Mouse (Mus musculus): ENCODE measurements around the gene Mpc1. TPM values are rescaled to one million over a fixed set of nuclear protein-coding genes. Genes with fewer than 3 reads are reported as not detected.

Gene Mpc1
- total and polyA plus RNA-seq, 2 experiments from 2014 or later, result 306 to 559 TPM

DNA sequence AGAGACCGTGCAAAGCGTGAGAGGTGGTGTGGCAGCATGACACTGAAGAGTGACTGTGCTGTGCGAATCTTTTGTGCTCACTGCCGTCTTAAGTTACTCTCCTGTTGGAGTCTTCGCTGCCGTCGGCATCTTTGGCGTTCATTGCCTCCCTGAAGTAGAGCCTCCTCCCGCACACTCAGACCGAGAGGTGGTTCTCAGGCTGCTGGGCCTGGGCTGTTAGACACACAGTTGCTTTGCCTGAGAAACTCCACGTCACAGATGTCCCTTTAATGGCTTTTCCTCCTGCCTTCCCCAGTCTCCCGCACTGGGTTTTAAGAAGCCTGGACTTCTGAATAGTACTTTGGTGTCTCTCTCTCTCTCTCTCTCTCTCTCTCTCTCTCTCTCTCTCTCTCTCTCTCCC lies 41.1 kb upstream of the Mpc1 start:
- H3K27ac ChIP-seq (ENCODE audit: low read depth, low read length), result no peak overlapping the region
- no peak for ATAC-seq
- H3K9ac ChIP-seq, result no peak overlapping the region
- no peak overlapping the region for H3K4me2 ChIP-seq (ENCODE audit: low read depth)
- WGBS, result 67% methylated on average over 12 of the region's 12 CpGs
- H3K4me3 ChIP-seq (ENCODE audit: low read depth, low read length), result no peak overlapping the region
- no peaks in the 10 kb centered on the region for H3K36me3 ChIP-seq (ENCODE audit: insufficient read depth)
- TF ChIP-seq CTCF (IDR thresholded peaks at IDR 0.05; ENCODE audit: low read depth), result no peak
- no peak for DNase-seq
- H3K27me3 ChIP-seq (ENCODE audit: insufficient read depth, low read length), result no peaks in the 10 kb centered on the region
- H3K9me3 ChIP-seq (ENCODE audit: low read length), result no peaks in the 10 kb centered on the region
- no peaks in the 10 kb centered on the region for H3K4me1 ChIP-seq (ENCODE audit: insufficient read depth)

- Histone ChIP-seq H3K27me3 (ENCODE audit: insufficient read depth, low read length) (no peaks in the 10 kb centered on the region), H3K27ac (ENCODE audit: low read depth, low read length) (no peak overlapping the region), H3K4me3 (ENCODE audit: low read depth, low read length) (no peak overlapping the region), H3K9ac (no peak overlapping the region), H3K36me3 (ENCODE audit: insufficient read depth) (no peaks in the 10 kb centered on the region), H3K4me1 (ENCODE audit: insufficient read depth) (no peaks in the 10 kb centered on the region), H3K9me3 (ENCODE audit: low read length) (no peaks in the 10 kb centered on the region), H3K4me2 (ENCODE audit: low read depth) (no peak overlapping the region)
- WGBS, result 92% methylated on average over 11 of the region's 11 CpGs
- no peak for TF ChIP-seq CTCF (IDR thresholded peaks at IDR 0.05; ENCODE audit: low read depth)
- no peak for ATAC-seq
- no peak for DNase-seq
These were observed 40.5 kb upstream of the Mpc1 start for GRCm38 (mm10) chr17:8242186-8242585.

GRCm38 (mm10) chr17:8244124-8244523 lies 38.6 kb upstream of the Mpc1 start:
- no peaks in the 10 kb centered on the region for H3K9me3 ChIP-seq (ENCODE audit: low read length)
- H3K4me3 ChIP-seq (ENCODE audit: low read depth, low read length), result no peak overlapping the region
- WGBS, result 84% methylated on average over 2 of the region's 2 CpGs
- no peak overlapping the region for H3K27ac ChIP-seq (ENCODE audit: low read depth, low read length)
- no peak for TF ChIP-seq CTCF (IDR thresholded peaks at IDR 0.05; ENCODE audit: low read depth)
- H3K27me3 ChIP-seq (ENCODE audit: insufficient read depth, low read length), result no peaks in the 10 kb centered on the region
- H3K4me2 ChIP-seq (ENCODE audit: low read depth), result no peak overlapping the region
- no peaks in the 10 kb centered on the region for H3K4me1 ChIP-seq (ENCODE audit: insufficient read depth)
- no peaks in the 10 kb centered on the region for H3K36me3 ChIP-seq (ENCODE audit: insufficient read depth)
- ATAC-seq (no peak), DNase-seq (no peak)
- H3K9ac ChIP-seq, result no peak overlapping the region

- Histone ChIP-seq H3K4me2 (ENCODE audit: low read depth) (no peak overlapping the region), H3K27ac (ENCODE audit: low read depth, low read length) (no peak overlapping the region), H3K9ac (no peak overlapping the region), H3K4me3 (ENCODE audit: low read depth, low read length) (no peak overlapping the region), H3K36me3 (ENCODE audit: insufficient read depth) (no peaks in the 10 kb centered on the region), H3K9me3 (ENCODE audit: low read length) (no peaks in the 10 kb centered on the region), H3K4me1 (ENCODE audit: insufficient read depth) (no peaks in the 10 kb centered on the region), H3K27me3 (ENCODE audit: insufficient read depth, low read length) (no peaks in the 10 kb centered on the region)
- DNase-seq (no peak), ATAC-seq (no peak)
- no peak for TF ChIP-seq CTCF (IDR thresholded peaks at IDR 0.05; ENCODE audit: low read depth)
- 68% methylated on average over 4 of the region's 4 CpGs for WGBS
These were observed 36.5 kb upstream of the Mpc1 start for GRCm38 (mm10) chr17:8246102-8246754.

DNA sequence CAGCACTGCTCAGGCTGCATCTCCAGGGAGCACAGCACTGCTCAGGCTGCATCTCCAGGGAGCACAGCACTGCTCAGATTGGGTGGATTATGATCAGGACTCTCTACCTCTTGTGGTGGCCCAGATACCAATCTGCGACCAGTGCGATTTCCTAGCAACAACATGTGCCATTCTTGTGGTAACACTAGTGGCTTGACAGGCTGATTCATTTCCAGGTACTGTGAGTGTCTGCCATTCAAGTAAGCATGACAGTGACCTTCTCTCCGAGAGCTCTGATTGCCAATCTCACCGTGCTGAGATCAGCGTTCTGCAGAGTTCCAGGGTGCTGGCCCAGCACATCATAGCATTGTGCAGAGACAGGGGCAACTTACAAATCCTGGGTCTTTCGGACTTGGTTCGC lies 31.0 kb upstream of the Mpc1 start:
- no peak overlapping the region for H3K9ac ChIP-seq
- H3K4me3 ChIP-seq (ENCODE audit: low read depth, low read length), result no peak overlapping the region
- 98% methylated on average over 7 of the region's 7 CpGs for WGBS
- H3K4me1 ChIP-seq (ENCODE audit: insufficient read depth), result no peaks in the 10 kb centered on the region
- H3K4me2 ChIP-seq (ENCODE audit: low read depth), result no peak overlapping the region
- no peaks in the 10 kb centered on the region for H3K27me3 ChIP-seq (ENCODE audit: insufficient read depth, low read length)
- ATAC-seq (no peak), DNase-seq (no peak)
- no peak overlapping the region for H3K27ac ChIP-seq (ENCODE audit: low read depth, low read length)
- TF ChIP-seq CTCF (IDR thresholded peaks at IDR 0.05; ENCODE audit: low read depth), result no peak
- H3K36me3 ChIP-seq (ENCODE audit: insufficient read depth), result no peaks in the 10 kb centered on the region
- H3K9me3 ChIP-seq (ENCODE audit: low read length), result no peaks in the 10 kb centered on the region

GRCm38 (mm10) chr17:8254268-8254667 lies 28.4 kb upstream of the Mpc1 start:
- no peak overlapping the region for H3K4me2 ChIP-seq (ENCODE audit: low read depth)
- no peaks in the 10 kb centered on the region for H3K36me3 ChIP-seq (ENCODE audit: insufficient read depth)
- no peak for DNase-seq
- H3K9ac ChIP-seq, result no peak overlapping the region
- no peaks in the 10 kb centered on the region for H3K27me3 ChIP-seq (ENCODE audit: insufficient read depth, low read length)
- H3K4me3 ChIP-seq (ENCODE audit: low read depth, low read length), result no peak overlapping the region
- H3K9me3 ChIP-seq (ENCODE audit: low read length), result no peaks in the 10 kb centered on the region
- no peak for ATAC-seq
- no peaks in the 10 kb centered on the region for H3K4me1 ChIP-seq (ENCODE audit: insufficient read depth)
- TF ChIP-seq CTCF (IDR thresholded peaks at IDR 0.05; ENCODE audit: low read depth), result no peak
- no peak overlapping the region for H3K27ac ChIP-seq (ENCODE audit: low read depth, low read length)

DNA sequence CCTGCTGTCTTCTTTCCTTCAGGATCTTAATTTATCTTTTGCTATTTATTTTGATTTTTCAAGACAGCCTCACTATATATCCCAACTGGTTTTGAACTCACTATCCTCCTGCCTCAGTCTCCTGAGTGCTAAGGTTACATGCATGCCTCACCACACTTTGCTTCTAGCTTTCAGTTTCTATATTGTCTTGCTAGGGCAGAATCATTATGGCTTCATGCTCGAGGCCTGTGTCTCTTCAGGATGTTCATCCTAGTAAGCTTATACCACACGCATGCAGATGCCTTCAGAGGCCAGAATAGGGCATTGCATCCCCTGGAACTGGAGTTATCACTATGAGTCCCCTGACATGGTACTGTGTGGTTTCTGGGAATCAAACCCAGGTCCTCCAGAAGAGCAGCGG lies 27.8 kb upstream of the Mpc1 start:
- WGBS, result 77% methylated on average over 3 of the region's 3 CpGs
- ATAC-seq (no peak), DNase-seq (no peak)
- H3K4me3 ChIP-seq (ENCODE audit: low read depth, low read length), result no peak overlapping the region
- no peaks in the 10 kb centered on the region for H3K27me3 ChIP-seq (ENCODE audit: insufficient read depth, low read length)
- no peaks in the 10 kb centered on the region for H3K9me3 ChIP-seq (ENCODE audit: low read length)
- TF ChIP-seq CTCF (IDR thresholded peaks at IDR 0.05; ENCODE audit: low read depth), result no peak
- no peak overlapping the region for H3K4me2 ChIP-seq (ENCODE audit: low read depth)
- no peaks in the 10 kb centered on the region for H3K4me1 ChIP-seq (ENCODE audit: insufficient read depth)
- no peaks in the 10 kb centered on the region for H3K36me3 ChIP-seq (ENCODE audit: insufficient read depth)
- H3K27ac ChIP-seq (ENCODE audit: low read depth, low read length), result no peak overlapping the region
- no peak overlapping the region for H3K9ac ChIP-seq
